Mouse (Mus musculus): ENCODE measurements at regions not wholly inside any gene's neighbourhood (a gene's known extent, or its start where the extent isn't known, plus 50 kb on each side); places are given as distances from the start of the nearest gene placed in this dataset.

GRCm38 (mm10) chr13:44312237-44312636 lies 417.0 kb upstream of the Jarid2 start:
- no peak for DNase-seq (ENCODE audit: low spot score)
- no peak for TF ChIP-seq CTCF (IDR thresholded peaks at IDR 0.05; ENCODE audit: low read depth)
- Histone ChIP-seq H3K4me2 (ENCODE audit: low read length) (no peak overlapping the region), H3K9me3 (replicated peaks; ENCODE audit: low read length) (no peaks in the 10 kb centered on the region; the same call in 1 of the 2 replicates), H3K27ac (no peak overlapping the region), H3K9ac (ENCODE audit: low read depth, low read length) (no peak overlapping the region), H3K36me3 (ENCODE audit: insufficient read depth, low read length) (no peaks in the 10 kb centered on the region), H3K27me3 (ENCODE audit: insufficient read depth, low read length) (no peaks in the 10 kb centered on the region), H3K4me3 (replicated peaks; ENCODE audit: low read depth, low read length) (no peak overlapping the region), H3K4me1 (replicated peaks; ENCODE audit: insufficient read depth, low read length) (no peaks in the 10 kb centered on the region)
- no peak for ATAC-seq (replicated peaks; ENCODE audit: low FRiP score, low read depth)
- WGBS = 90% methylated on average over 6 of the region's 6 CpGs

GRCm38 (mm10) chr13:44316747-44317446 lies 412.4 kb upstream of the Jarid2 start:
- H3K27ac ChIP-seq = no peak overlapping the region
- no peak for TF ChIP-seq CTCF (IDR thresholded peaks at IDR 0.05; ENCODE audit: low read depth)
- no peaks in the 10 kb centered on the region for H3K4me1 ChIP-seq (replicated peaks; ENCODE audit: insufficient read depth, low read length)
- WGBS = 31% methylated on average over 13 of the region's 13 CpGs
- no peak overlapping the region for H3K9ac ChIP-seq (ENCODE audit: low read depth, low read length)
- H3K27me3 ChIP-seq (ENCODE audit: insufficient read depth, low read length) = no peaks in the 10 kb centered on the region
- ATAC-seq (replicated peaks; ENCODE audit: low FRiP score, low read depth) (no peak; the same call in 1 of the 2 replicates), DNase-seq (ENCODE audit: low spot score) (peak; percentile 84)
- no peak overlapping the region for H3K4me3 ChIP-seq (replicated peaks; ENCODE audit: low read depth, low read length)
- no peaks in the 10 kb centered on the region for H3K36me3 ChIP-seq (ENCODE audit: insufficient read depth, low read length)
- H3K4me2 ChIP-seq (ENCODE audit: low read length) = no peak overlapping the region
- H3K9me3 ChIP-seq (replicated peaks; ENCODE audit: low read length) = no peaks in the 10 kb centered on the region

- Histone ChIP-seq H3K4me1 (replicated peaks; ENCODE audit: insufficient read depth, low read length) (no peaks in the 10 kb centered on the region), H3K36me3 (ENCODE audit: insufficient read depth, low read length) (no peaks in the 10 kb centered on the region), H3K27me3 (ENCODE audit: insufficient read depth, low read length) (no peaks in the 10 kb centered on the region), H3K9ac (ENCODE audit: low read depth, low read length) (no peak overlapping the region), H3K4me2 (ENCODE audit: low read length) (no peak overlapping the region), H3K4me3 (replicated peaks; ENCODE audit: low read depth, low read length) (no peak overlapping the region), H3K27ac (no peak overlapping the region), H3K9me3 (replicated peaks; ENCODE audit: low read length) (no peaks in the 10 kb centered on the region)
- TF ChIP-seq CTCF (IDR thresholded peaks at IDR 0.05; ENCODE audit: low read depth) = no peak
- ATAC-seq (replicated peaks; ENCODE audit: low FRiP score, low read depth) (no peak), DNase-seq (ENCODE audit: low spot score) (no peak)
- 59% methylated on average over 8 of the region's 8 CpGs for whole genome bisulfite sequencing
These were observed 411.7 kb upstream of the Jarid2 start for GRCm38 (mm10) chr13:44317596-44317995.

DNA sequence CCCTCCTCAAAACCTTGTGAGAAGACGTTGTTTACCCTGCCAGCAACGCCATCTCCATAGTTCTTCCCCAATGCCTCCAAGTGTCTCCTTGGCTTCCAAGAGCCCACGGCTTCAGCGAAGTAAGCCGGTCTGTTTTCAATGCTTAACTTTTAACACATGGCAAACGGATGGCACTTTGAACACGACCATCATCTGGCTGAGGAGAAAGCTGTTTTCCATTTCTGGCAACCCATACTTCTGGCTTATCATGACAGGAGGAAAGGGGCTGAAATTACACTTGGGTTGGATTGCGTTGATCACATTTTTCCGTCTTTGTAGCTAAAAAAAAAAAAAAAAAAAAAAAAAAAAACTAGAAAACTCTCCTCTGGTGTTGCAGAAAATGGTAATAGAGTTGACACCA lies 410.2 kb upstream of the Jarid2 start:
- H3K27ac ChIP-seq = no peak overlapping the region
- no peaks in the 10 kb centered on the region for H3K4me1 ChIP-seq (replicated peaks; ENCODE audit: insufficient read depth, low read length)
- DNase-seq (ENCODE audit: low spot score) (no peak), ATAC-seq (replicated peaks; ENCODE audit: low FRiP score, low read depth) (no peak)
- H3K9ac ChIP-seq (ENCODE audit: low read depth, low read length) = no peak overlapping the region
- H3K36me3 ChIP-seq (ENCODE audit: insufficient read depth, low read length) = no peaks in the 10 kb centered on the region
- H3K4me2 ChIP-seq (ENCODE audit: low read length) = no peak overlapping the region
- H3K4me3 ChIP-seq (replicated peaks; ENCODE audit: low read depth, low read length) = no peak overlapping the region
- no peaks in the 10 kb centered on the region for H3K27me3 ChIP-seq (ENCODE audit: insufficient read depth, low read length)
- no peak for TF ChIP-seq CTCF (IDR thresholded peaks at IDR 0.05; ENCODE audit: low read depth)
- WGBS = 92% methylated on average over 9 of the region's 9 CpGs
- no peaks in the 10 kb centered on the region for H3K9me3 ChIP-seq (replicated peaks; ENCODE audit: low read length)

- Histone ChIP-seq H3K4me3 (replicated peaks; ENCODE audit: low read depth, low read length) (no peak overlapping the region), H3K4me2 (ENCODE audit: low read length) (no peak overlapping the region), H3K9ac (ENCODE audit: low read depth, low read length) (no peak overlapping the region), H3K27me3 (ENCODE audit: insufficient read depth, low read length) (no peaks in the 10 kb centered on the region), H3K9me3 (replicated peaks; ENCODE audit: low read length) (no peaks in the 10 kb centered on the region), H3K36me3 (ENCODE audit: insufficient read depth, low read length) (no peaks in the 10 kb centered on the region), H3K27ac (no peak overlapping the region), H3K4me1 (replicated peaks; ENCODE audit: insufficient read depth, low read length) (no peaks in the 10 kb centered on the region)
- no peak for TF ChIP-seq CTCF (IDR thresholded peaks at IDR 0.05; ENCODE audit: low read depth)
- DNase-seq (ENCODE audit: low spot score) (no peak), ATAC-seq (replicated peaks; ENCODE audit: low FRiP score, low read depth) (no peak)
- WGBS = 92% methylated on average over 9 of the region's 9 CpGs
These were observed 409.8 kb upstream of the Jarid2 start for GRCm38 (mm10) chr13:44319511-44319910.

DNA sequence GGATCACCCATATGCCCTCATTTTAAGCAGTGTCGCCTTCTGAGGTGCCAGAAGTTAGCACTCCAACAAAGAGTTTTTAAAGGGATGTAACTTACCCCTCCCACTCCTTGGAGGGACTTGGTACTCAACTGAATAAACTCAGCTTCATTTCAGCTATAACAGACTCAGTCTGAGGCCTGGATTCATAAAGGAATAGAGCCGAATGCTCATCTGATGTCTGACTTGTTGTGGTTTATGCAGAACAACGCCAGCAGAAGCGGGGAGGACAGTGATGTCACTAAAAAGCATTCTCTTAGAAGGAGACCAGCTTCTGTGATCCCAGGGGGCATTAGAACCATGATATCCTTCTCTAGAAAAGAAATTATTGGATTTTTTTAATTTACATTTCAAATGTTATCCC lies 409.0 kb upstream of the Jarid2 start:
- ATAC-seq (replicated peaks; ENCODE audit: low FRiP score, low read depth) (no peak), DNase-seq (ENCODE audit: low spot score) (no peak)
- no peaks in the 10 kb centered on the region for H3K4me1 ChIP-seq (replicated peaks; ENCODE audit: insufficient read depth, low read length)
- H3K9ac ChIP-seq (ENCODE audit: low read depth, low read length) = no peak overlapping the region
- TF ChIP-seq CTCF (IDR thresholded peaks at IDR 0.05; ENCODE audit: low read depth) = no peak
- no peak overlapping the region for H3K4me3 ChIP-seq (replicated peaks; ENCODE audit: low read depth, low read length)
- no peaks in the 10 kb centered on the region for H3K9me3 ChIP-seq (replicated peaks; ENCODE audit: low read length)
- 92% methylated on average over 4 of the region's 4 CpGs for WGBS
- H3K27me3 ChIP-seq (ENCODE audit: insufficient read depth, low read length) = no peaks in the 10 kb centered on the region
- no peak overlapping the region for H3K4me2 ChIP-seq (ENCODE audit: low read length)
- no peaks in the 10 kb centered on the region for H3K36me3 ChIP-seq (ENCODE audit: insufficient read depth, low read length)
- H3K27ac ChIP-seq = no peak overlapping the region

Measured in kidney, postnatal 0 days (tissue).